Mouse (Mus musculus) heart, postnatal 4 days (tissue): ENCODE measurements at regions not wholly inside any gene's neighbourhood (a gene's known extent, or its start where the extent isn't known, plus 50 kb on each side); places are given as distances from the start of the nearest gene placed in this dataset.
A peak's percentile ranks its signal among the peaks of the same experiment; 100 is the strongest.

ENCODE experiments used
- DNase-seq: peaks from one replicate; pipeline ENCODE4 v3.0.0; 2021

DNA sequence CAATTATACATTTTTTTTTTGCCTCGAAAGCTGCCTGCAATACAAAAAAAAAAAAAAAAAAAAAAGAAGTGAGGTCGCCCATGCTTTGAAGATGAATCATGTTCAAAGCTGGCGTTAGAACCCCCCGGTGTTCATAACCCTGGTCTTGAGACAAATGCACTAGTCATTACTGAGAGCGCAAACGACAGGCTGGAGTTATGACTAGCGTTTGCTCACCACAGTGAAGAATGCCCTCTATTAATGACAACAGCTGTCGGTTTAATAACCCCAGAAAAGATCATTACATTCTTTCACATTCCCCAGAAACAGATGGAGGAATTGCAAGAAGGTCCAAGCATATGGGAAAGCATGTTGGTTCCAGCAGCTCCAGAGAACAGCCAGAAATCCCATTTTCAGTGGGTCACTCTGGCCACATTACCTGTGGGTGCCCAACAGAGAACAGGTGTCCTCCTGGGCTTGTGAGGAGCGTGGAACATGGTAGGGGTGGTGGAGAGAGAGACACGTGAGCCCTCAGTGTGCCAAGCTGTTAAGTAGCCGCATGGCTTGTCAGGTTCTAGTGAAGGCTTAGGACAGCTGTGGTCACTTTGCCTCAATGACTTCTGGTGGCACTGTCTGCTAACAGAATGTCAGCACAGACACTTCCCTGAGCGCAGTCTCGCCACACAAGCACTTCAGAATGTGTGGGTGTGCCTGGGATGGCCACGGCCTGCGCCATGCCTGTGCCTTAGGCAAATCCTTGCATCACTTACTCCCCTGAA, 60.4 kb downstream of the Aipl1 start:
- no peak for DNase-seq

DNA sequence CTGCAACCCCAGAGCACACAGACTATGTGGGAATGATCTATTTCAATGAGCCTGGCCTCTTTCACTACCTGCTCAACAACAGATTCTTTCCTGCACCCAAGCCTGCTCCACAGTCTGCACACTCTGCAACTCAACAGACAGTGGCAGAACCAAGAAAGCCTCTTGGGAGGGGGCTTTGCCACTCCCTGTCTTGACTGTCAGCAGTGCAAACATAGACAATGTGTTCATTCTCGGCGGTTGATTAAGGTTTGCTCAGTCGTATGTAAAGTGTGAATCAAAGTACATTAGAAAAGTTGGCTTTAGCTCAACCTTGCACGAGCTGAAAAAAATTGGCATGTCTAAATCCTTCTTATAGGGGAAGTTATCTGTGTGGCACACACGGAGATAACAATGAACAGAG, 66.0 kb downstream of the Aipl1 start:
- DNase-seq = no peak

DNA sequence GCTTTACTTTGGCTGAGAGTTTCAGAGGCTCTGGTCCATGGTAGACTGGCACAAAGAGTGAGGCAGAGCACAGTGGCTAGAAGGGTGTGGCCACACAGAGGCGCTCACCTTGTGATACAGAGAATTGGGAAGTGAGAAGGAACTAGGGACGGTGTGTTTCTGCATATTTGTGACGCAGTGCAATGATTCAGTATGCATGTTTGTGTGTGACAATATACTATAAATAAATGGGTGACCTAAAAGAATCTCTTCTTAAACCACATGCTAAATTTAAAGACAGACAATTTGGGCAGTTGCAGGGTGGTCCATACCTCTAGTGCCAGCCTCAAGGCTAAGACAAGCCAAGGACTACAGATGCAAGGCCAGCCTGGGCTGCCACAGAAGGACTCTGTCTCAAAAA, 75.0 kb downstream of the Aipl1 start:
- no peak for DNase-seq

DNA sequence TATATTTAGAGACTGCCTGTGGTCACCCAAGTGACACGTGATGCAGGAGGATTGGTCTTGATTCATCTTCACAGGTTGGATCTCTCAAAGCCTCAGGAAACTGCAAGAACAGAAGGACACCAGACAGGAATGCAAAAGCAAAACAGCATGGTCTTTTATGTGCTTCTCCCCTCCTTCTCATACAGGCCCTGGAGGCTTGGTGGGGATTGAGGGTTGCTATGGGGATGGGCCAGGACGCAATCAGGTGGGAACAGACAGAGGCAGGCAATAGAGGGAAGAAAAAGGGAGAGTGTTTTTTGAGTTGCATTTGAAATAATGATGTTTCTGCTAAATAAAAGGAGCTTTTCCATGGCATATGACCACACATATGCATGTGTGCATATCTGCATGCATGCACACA, 84.8 kb downstream of the Aipl1 start:
- no peak for DNase-seq

DNA sequence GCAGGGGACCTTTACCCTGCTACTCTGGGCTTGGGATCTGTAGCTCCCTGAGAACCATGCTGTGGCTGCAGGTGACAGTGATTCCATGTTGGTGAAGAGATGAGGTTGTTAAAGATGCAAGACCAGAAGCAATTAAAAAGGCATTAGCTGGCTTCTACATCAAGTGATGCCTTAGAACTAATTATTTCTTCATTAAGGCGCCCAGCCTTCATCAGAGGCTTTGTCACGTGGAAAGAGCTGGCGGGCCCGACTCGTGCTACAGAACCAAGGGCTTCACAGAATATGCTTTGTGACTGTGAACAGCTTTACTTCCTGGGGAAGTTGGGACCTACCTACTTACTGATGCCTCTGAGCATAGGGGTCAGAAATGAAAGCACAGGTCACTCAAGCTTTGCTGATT, 90.1 kb downstream of the Aipl1 start:
- DNase-seq = no peak

DNA sequence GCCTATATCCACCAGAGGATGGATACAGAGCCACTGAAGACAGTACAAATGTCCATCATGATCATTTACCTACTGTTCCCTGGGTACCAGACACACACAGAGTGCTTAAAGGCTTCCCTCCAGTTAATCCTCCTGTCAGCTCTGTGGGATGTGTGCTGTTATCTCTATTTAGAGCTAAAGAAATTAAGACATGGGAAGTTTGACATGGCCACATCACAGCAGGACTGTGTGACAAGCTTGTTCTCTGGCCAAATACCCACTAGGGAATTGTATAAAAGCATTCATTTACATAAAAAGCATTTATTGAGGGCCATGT, 92.3 kb downstream of the Aipl1 start:
- no peak for DNase-seq

DNA sequence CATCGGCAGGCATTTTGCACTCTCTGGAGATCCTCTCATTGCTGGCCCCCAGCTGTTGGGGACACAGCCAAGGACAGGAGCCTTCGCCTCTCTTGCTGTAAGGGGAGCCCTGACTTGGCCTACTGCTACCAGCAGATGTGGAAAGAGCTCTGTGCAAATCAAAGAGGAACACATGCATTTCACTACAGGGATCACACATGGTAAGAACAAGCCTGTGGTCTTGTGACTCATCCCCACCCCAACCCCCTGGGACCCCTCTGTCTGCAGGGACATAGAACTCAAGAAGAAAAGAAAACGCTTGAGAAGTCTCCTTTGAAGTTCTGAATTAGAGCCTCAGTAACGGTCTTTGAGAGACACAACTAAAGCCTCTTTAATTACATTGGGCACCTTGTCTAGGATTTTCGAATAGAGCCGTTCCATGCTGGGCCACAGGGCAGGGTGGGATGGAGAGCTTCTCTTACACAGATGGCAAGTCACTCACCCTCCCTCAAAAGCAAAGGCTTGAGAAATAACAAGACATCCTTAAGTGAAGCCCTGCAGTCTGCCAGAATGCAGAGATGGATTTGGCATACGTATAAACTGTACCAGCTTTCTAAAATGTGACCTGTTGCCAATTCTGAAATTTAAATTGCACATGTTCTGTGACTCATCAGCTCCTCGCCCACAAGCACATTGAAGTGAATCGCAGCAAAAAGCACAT, 92.8 kb downstream of the Aipl1 start:
- DNase-seq = no peak

DNA sequence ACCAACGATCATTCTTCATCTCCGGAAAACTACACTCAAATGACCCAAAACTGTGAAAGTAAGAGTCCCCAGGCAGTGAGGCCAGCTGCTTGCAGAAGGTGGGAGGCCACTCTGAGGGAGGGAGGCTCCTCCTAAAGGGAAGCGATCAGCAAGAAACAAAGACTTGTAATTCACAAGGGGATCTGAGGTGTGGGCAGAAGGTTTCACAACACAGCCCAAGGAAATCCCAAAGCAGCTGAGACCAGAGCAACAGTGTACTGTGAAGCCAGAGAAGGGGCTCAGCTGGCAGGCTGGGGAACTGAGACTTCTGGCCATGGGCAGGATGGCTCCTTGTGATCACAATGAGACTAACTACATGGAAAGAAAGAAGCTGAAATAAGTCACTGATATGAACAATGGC, 93.8 kb downstream of the Aipl1 start:
- DNase-seq = no peak

DNA sequence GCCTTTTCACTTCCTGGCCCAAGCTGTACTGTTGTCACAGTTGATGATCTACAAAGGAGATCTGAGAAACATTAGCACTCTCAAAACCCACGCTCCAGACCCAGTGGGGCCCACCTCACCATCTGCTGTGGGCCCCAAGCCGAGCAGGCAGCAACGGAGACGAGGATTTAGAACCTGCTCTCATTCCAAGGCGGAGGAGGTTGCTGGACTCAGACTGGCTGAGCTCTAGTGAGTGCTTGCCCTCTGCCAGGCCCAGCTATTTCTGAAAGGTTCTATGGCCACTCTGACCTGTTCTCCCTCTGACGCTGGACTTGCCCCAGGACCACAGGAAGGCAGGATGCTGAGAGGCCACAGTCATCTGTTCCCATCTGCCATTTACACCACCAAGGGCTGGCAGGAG, 98.2 kb downstream of the Aipl1 start:
- no peak for DNase-seq

DNA sequence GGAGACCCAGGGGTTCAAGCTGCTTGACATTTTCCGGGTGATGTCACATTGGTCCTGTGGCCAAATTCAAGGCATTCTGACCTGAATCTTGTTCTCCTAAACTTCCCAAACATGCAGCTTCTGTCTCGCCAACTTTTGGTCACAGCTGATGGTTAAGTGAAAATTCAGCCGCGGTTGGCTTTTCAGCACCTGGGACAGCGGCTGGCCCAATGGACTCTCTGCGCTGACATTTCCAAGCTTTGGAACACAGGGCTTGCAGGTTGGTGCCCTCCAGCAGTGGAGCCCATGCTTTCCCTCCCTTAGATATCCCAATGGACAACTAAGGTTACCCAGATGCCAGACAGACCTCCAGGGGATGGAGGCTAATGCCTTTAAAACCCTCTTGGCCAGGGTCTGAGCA, 100.2 kb downstream of the Aipl1 start:
- DNase-seq = peak; percentile 21

DNA sequence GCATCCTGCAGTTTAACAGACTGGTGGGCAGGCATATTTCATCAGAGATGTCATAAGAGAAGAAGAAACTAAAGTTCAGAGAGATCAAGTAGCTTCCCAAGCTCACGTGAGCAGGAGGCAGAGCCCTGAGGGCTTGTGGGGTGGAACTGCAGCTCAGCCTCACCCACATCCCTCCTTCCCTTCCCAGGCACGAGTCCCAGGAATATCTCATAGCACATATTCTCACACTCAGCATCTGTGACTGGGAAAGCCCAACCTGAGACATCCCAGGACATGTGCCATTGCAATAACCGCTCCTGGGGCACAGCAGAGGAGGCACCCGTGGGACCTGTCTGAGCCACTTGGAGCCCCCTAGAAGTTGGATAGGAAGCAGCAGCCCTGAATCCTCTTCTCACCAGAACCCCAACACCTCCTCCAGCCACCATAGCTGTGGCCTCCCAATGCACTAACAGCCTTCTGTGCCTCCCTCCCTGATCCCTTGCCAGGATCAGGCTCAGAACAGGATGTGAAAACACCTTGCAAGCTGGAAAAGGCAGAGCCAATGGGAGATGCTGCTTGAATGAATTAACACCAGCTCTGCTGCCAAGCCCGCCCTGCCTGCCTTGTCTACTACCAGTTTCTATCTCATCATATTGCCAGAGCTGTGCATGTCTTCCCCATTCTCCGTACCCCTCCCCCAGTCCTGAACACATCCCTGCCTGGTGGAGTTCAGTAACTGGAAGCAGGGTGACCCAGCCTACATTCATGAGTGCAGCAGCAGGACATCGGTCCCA, 107.4 kb downstream of the Aipl1 start:
- DNase-seq = no peak

DNA sequence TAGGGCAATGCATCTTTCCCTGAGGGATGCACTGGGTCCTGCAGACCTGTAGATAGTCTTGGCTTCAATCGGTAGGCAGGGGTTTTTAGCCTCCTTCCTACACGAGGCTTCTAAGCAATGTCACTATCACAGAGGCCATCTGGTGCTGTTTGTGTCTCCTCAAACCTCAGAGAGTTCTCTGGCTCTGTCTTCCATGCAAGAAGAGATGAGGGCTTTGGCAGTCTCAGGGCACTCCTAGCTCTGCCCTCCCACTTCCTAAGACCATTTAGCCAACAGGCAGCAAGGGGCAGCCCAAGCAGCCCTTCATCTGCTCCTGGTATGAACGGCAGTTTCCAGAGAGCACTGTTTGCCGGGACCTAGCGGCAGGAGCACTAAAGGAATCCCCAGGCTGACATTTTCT, 122.6 kb downstream of the Aipl1 start:
- no peak for DNase-seq

DNA sequence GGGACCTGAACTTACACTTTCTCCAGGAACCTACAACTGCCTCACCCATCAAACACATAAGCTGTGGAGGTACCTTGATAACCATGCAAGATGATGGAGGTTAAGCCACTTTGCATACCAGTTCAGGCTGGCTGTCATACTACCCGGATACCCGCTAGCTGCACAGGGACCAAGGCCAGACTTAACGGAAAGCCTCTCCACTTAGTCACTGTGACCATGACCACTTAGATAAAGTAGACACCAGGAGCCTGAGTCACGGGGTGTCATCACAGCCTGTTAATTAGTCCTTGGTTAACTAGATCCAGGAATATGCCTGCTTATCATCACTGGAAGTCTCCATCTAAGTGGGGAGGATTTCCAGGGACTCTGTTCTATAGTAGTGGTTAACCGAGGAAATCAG, 124.7 kb downstream of the Aipl1 start:
- no peak for DNase-seq

DNA sequence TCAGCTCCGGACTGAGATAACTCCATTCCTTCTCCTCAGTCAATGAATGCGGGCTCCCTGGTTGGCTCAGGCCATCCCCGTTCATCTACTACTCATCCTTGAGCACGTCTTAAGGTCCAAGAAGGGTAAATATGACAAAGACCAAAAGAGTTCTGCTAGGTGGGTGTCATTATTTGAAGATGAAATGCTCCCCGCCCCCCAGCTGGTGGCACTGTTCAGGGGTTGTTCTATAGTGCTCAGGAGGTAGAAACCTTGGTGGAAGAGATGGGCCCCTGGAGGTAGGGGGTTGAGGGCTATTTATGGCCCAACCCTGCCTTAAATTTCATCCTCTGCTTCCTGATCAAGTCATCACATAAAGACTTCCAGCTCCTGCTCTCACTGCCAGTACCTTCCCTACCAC, 126.0 kb downstream of the Aipl1 start:
- no peak for DNase-seq

DNA sequence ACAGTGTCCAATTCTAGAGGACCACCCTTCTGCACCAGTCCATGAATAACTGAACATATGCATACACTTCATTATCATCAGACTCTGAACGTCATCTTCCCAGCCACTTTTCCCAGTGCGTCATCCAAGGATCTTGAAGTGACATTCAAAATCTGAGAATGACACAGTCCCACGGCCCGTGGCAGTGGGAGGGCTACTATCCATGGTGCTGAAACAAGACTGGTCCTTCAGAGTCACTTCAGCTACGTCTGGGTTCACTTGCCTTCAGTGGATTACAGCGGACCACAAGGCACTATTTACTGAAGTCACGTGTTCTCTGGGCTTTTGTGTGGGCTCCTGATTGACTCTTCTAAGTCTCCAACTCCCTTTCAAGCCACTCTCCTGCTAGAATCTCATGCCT, 128.7 kb downstream of the Aipl1 start:
- no peak for DNase-seq

DNA sequence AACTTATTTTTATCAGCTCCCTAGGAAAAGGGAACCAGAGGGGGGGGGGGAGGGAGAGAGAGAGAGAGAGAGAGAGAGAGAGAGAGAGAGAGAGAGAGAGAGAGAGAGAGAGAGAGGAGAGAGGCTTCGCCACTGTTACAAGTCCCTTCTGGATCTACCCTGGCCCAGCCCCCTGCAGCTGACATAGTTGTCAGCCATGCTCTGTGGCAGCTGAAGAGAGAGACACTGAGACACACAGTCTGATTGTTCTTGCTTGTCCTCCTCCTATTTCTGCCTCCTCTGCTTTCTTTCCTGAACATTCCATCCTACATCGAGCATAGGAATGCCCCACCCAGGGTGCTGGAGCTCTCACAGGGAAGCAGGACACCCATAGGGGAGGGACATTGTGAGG, 134.3 kb downstream of the Aipl1 start:
- no peak for DNase-seq

DNA sequence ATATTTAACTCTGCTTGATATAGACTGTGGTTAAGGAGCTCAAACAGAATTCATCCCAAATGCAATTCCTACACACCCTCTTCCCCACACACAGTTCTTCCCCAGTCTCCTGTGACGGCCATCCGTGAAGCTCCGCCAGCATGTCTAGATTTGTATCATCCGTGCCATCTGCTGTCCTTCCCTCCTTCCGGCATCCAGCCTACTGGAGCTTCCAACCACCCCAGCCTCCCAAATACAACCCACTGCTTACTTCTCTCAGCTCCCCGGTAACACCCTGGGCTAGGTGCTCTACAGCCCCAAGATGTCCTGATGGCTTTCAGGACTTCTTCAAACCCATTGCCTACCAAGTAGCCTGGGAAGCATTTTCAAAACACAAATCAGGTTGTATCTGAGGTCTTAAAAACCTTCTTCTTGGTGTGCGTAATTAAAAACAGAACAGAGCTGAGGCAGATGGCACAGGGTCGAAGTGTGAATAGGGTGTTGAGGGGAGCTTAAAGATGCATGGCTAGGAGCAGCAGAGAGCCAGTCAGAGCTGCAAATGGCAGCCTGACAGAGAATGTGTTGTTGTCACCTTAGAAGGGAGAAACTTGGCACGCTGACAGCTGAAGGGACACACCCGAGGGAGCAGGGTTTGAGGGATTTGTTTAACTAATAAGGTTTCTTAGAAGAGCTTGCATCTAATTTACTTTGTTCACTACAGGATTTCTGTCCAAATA, 134.8 kb downstream of the Aipl1 start:
- DNase-seq = peak; percentile 10

DNA sequence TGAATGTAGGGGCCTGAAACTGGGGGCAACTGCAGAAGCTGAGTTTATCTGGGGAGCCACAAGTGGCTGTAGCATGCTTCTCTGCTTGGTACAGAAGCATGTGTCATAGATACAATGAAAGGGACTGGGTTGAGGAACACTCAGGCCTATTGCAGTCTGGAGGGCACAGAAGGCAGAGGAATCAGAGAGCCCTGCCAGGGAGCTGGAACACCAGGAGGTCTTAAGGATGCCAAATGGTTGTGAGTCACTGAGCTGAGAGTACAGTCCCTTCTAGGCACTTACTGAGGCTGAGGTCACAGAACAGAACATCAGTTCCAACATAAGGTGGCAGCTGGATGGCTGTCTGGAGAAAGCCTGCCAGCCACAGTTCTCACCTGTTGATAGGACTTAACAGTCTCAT, 136.5 kb downstream of the Aipl1 start:
- DNase-seq = no peak

DNA sequence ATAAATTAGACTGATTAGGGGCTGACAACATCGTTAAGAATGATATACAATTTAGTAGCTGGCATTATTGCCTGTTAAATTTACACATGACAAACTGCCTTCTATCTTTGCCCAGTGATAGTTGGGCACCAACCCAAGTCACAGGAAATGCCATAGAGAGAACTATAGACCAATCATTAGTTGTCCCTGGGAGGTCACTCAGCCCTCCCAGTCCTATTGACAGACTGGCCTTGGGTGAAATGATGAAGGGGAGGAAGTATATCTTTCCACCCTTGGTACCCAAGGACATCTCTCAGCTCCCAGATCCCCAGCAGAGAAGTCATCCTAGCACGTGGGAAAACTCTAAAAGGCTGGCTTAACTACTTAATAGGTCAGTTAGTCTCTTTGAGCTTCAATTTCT, 139.8 kb downstream of the Aipl1 start:
- no peak for DNase-seq

DNA sequence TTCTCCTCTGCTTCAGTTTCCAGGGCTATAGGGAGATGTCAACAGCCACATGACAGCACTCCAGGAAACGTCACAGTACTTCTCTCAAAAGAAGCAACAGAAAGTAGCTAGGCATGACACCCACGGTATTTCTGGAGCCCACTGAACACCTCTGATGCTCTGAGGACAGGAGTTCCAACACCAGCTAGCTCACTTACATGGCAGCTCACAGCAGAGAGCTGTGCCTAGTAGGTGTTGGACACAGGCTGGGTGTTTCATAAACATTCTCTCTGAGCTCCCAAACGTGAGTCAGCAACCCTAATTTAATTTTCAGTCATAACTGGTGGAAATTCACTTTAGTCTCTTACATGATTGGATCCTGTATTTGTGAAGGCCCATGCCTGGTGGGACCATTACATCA, 140.2 kb downstream of the Aipl1 start:
- DNase-seq = no peak

DNA sequence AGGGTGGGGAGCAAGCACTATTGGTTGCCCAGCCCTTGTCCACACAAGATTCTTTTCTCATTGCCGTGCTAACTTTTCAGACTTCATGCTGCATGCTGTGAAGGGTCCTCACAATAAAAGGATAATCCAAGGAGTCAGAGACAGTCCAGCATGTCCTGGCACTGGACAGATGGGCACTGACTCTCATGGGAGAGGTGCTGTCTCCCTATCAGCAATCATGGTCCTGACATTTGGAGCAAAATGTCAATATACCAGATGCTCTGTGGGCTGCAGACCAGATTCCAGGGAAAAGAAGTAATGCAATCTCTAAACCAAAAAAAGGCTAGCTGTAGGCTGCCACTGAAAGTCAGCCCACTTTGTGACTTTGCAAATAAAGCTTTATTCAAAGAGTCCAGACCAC, 141.5 kb downstream of the Wscd1 start:
- DNase-seq = no peak

DNA sequence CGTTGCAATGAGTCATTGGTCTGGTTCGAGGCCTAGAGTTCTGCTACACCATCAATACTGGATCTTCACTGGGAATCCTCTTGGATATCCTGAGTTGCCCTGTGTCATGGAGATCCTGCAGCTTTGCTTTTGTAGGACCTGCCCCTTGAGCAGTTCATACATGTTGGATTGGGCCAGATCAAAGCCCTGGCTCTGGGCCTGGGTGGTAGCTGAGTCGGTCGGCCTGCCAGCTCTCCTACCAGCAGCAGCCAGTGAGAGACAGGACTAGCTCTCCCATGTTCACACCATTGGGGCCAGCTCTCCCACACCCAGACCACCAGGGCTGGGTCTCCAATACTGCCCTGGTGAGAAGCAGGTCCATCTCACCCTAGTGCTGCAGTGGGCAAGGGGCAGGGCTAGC, 139.4 kb downstream of the Wscd1 start:
- no peak for DNase-seq

DNA sequence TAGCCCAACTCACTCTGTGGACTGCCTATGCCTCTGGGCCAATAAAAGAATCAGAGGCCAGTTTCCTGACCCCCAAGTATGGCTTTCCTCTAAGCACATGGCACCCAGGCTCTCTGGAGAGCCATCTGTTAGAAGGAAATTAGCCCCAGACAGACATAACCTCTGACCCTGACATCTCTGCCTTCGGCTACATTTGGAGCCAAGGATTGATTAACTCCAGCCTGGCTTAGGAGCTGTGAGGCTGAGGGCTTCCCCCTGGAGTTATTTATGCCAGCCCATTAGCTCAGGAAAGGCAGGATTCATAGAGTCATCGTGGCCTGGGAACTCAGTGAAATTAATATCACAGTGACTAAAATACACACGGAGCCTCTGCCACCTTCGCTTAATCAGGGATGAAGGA, 137.5 kb downstream of the Wscd1 start:
- DNase-seq = no peak
